Comparison of ENCODE assay signal across 8 mouse cellular contexts in genomic region chr2:113849141-113849540, GRCm38 (mm10). TPM values are rescaled to one million over a fixed set of nuclear protein-coding genes. Genes with fewer than 3 reads are reported as not detected.
DNase-seq lines count a peak whose midpoint lies in the region; ATAC-seq and TF ChIP-seq lines count a peak whose summit lies in the region.

No protein-coding gene starts in this region.

- TF ChIP-seq CTCF in heart, adult 2 months (IDR thresholded peaks at IDR 0.05), result no peak
- TF ChIP-seq CTCF in thymus, adult 2 months (IDR thresholded peaks at IDR 0.05; ENCODE audit: borderline replicate concordance, control insufficient read depth, extremely low read depth, insufficient read depth, low read length, poor library complexity), result no peak

- H3K9ac ChIP-seq in heart, adult 2 months (ENCODE audit: low read depth, low read length), result peak overlapping the region; percentile 68
- H3K9ac ChIP-seq in forebrain, embryonic 11.5 days (ENCODE audit: low read length), result peak overlapping the region; percentile 82
- peak overlapping the region; percentile 93 for H3K9ac ChIP-seq in liver, embryonic 15.5 days

- WGBS in heart, adult 2 months, result under 1% methylated on average over 3 of the region's 3 CpGs
- WGBS in forebrain, embryonic 11.5 days, result 1% methylated on average over 3 of the region's 3 CpGs
- WGBS in liver, embryonic 15.5 days (ENCODE audit: insufficient replicate concordance), result 5% methylated on average over 3 of the region's 3 CpGs
- WGBS in thymus, adult 2 months, result 7% methylated on average over 3 of the region's 3 CpGs

- no peak for TF ChIP-seq POLR2A in heart, adult 2 months (IDR thresholded peaks at IDR 0.05; ENCODE audit: insufficient read depth, low read depth, low read length)
- no peak for TF ChIP-seq POLR2A in thymus, adult 2 months (IDR thresholded peaks at IDR 0.05; ENCODE audit: control insufficient read depth, extremely low read depth, insufficient read depth, low read length, poor library complexity)

- H3K9me3 ChIP-seq in forebrain, embryonic 11.5 days (ENCODE audit: control insufficient read depth, low read length), result no peaks in the 10 kb centered on the region
- H3K9me3 ChIP-seq in liver, embryonic 15.5 days (replicated peaks), result no peaks in the 10 kb centered on the region

- H3K4me1 ChIP-seq in heart, adult 2 months (ENCODE audit: control insufficient read depth, insufficient read depth, low read length), result no peaks in the 10 kb centered on the region; the same call in 1 of the 2 replicates
- peaks cover 5% of the 10 kb centered on the region for H3K4me1 ChIP-seq in forebrain, embryonic 11.5 days (replicated peaks; ENCODE audit: control insufficient read depth, insufficient read depth, low read length)
- H3K4me1 ChIP-seq in liver, embryonic 15.5 days (replicated peaks), result peaks cover 23% of the 10 kb centered on the region
- H3K4me1 ChIP-seq in thymus, adult 2 months (replicated peaks; ENCODE audit: control insufficient read depth, insufficient read depth, low read length), result peaks cover 6% of the 10 kb centered on the region

- no peak for TF ChIP-seq EP300 in heart, adult 2 months (IDR thresholded peaks at IDR 0.05; ENCODE audit: insufficient read depth, low read depth, low read length)

- no peaks in the 10 kb centered on the region for H3K27me3 ChIP-seq in heart, adult 2 months (ENCODE audit: control insufficient read depth, insufficient read depth, low read length)
- H3K27me3 ChIP-seq in forebrain, embryonic 11.5 days (ENCODE audit: control insufficient read depth, insufficient read depth, low read length), result no peaks in the 10 kb centered on the region
- 0 out of 2 replicates have a peak, but pooled peaks cover 2% of the 10 kb centered on the region for H3K27me3 ChIP-seq in liver, embryonic 15.5 days
- no peaks in the 10 kb centered on the region for H3K27me3 ChIP-seq in thymus, adult 2 months (ENCODE audit: control insufficient read depth, insufficient read depth, low read length)

- H3K79me2 ChIP-seq in heart, adult 2 months (replicated peaks; ENCODE audit: control insufficient read depth, insufficient read depth, low read length), result no peaks in the 10 kb centered on the region

- ATAC-seq in CD4-positive, CD25-positive, alpha-beta regulatory T cell, adult 4 months, result peak; percentile 13
- peak; percentile 74 for ATAC-seq in forebrain, embryonic 11.5 days (replicated peaks; ENCODE audit: low FRiP score)
- no peak for ATAC-seq in liver, embryonic 15.5 days (ENCODE audit: insufficient read depth)

- peak overlapping the region; percentile 100 for H3K27ac ChIP-seq in heart, adult 2 months
- H3K27ac ChIP-seq in forebrain, embryonic 11.5 days (ENCODE audit: low read depth, low read length), result peak overlapping the region; percentile 53; the same call in 1 of the 2 replicates
- H3K27ac ChIP-seq in liver, embryonic 15.5 days (replicated peaks), result peak overlapping the region; percentile 96
- H3K27ac ChIP-seq in thymus, adult 2 months (ENCODE audit: control insufficient read depth, insufficient read depth, low read length), result no peak overlapping the region

- H3K36me3 ChIP-seq in heart, adult 2 months (ENCODE audit: control insufficient read depth, insufficient read depth, low read length), result no peaks in the 10 kb centered on the region
- H3K36me3 ChIP-seq in forebrain, embryonic 11.5 days (ENCODE audit: control insufficient read depth, insufficient read depth, low read length), result no peaks in the 10 kb centered on the region; the same call in 1 of the 2 replicates
- H3K36me3 ChIP-seq in liver, embryonic 15.5 days (replicated peaks), result peaks cover 23% of the 10 kb centered on the region
- peaks cover 7% of the 10 kb centered on the region; the same call in 1 of the 2 replicates for H3K36me3 ChIP-seq in thymus, adult 2 months (ENCODE audit: control insufficient read depth, insufficient read depth, low read length)

- DNase-seq in heart, adult 2 months, result no peak
- no peak for DNase-seq in heart, postnatal 36 days
- no peak for DNase-seq in forebrain, embryonic 11.5 days (ENCODE audit: low spot score)
- DNase-seq in thymus, adult 2 months, result no peak
- DNase-seq in layer of hippocampus, postnatal 36 days, result no peak
- no peak for DNase-seq in adipocyte (ENCODE audit: low spot score)

- intact Hi-C loops in heart, adult 2 months (cut with DNase I), result loop anchor here (5.0 kb wide), 1 partner anchor 803 kb away; the partner anchor contains the start of gene Dph6
- intact Hi-C loops in heart, postnatal 36 days (cut with DNase I), result no loop called here

- H3K4me2 ChIP-seq in forebrain, embryonic 11.5 days (ENCODE audit: low read depth, low read length, severe bottlenecking), result peak overlapping the region; percentile 75
- peak overlapping the region; percentile 78 for H3K4me2 ChIP-seq in liver, embryonic 15.5 days

- H3K4me3 ChIP-seq in heart, adult 2 months, result peak overlapping the region; percentile 74
- H3K4me3 ChIP-seq in forebrain, embryonic 11.5 days (ENCODE audit: low read depth, low read length), result peak overlapping the region; percentile 83
- H3K4me3 ChIP-seq in liver, embryonic 15.5 days (replicated peaks), result peak overlapping the region; percentile 98
- no peak overlapping the region for H3K4me3 ChIP-seq in thymus, adult 2 months (ENCODE audit: control insufficient read depth, insufficient read depth, low read length)

RNA-seq across cellular contexts. Expression of gene Arhgap11a, which starts 0.7 kb away (rescaled TPM):
- total RNA-seq in heart, adult 2 months (2021), result 1 to 10 TPM; 1.2 to 1.5 TPM
- 0.31 and 0.67 TPM in 2 replicates for polyA plus RNA-seq in heart, adult 2 months (2012; rRNA removed)
- 1 to 10 TPM; 2.0 to 2.5 TPM for total RNA-seq in heart, postnatal 36 days (2021)
- 1 to 10 TPM; 1.8 to 4.1 TPM for polyA plus RNA-seq in CD4-positive, CD25-positive, alpha-beta regulatory T cell, adult 4 months (2017; shearing (Covaris generic))
- 7.3 and 8.0 TPM in 2 replicates for polyA plus RNA-seq in forebrain, embryonic 11.5 days (2014; fragmentation: Nextera tagmentation; extraction: Ambion mirVana)
- 16.3 and 17.1 TPM in 2 replicates for polyA plus RNA-seq in liver, embryonic 15.5 days (2015; fragmentation: Nextera tagmentation; extraction: Ambion mirVana)
- polyA plus RNA-seq in thymus, adult 2 months (2012; rRNA removed), result 7.5 and 9.6 TPM in 2 replicates
- total RNA-seq in layer of hippocampus, postnatal 36 days (2021), result 1 to 10 TPM; 2.1 to 2.8 TPM

RNA-seq across cellular contexts. Expression of gene Scg5, which starts 20.2 kb away (rescaled TPM):
- under 1 TPM in 1 of 2 experiments, not detected in 1; 0.32 TPM for total RNA-seq in heart, adult 2 months (2021)
- 0.15 TPM in 1 of 2 replicates, not detected in the other for polyA plus RNA-seq in heart, adult 2 months (2012; rRNA removed)
- not detected for total RNA-seq in heart, postnatal 36 days (2021)
- 1 to 10 TPM; 8.6 to 9.2 TPM for polyA plus RNA-seq in CD4-positive, CD25-positive, alpha-beta regulatory T cell, adult 4 months (2017; shearing (Covaris generic))
- 36.0 and 37.3 TPM in 2 replicates for polyA plus RNA-seq in forebrain, embryonic 11.5 days (2014; fragmentation: Nextera tagmentation; extraction: Ambion mirVana)
- 0.09 and 0.14 TPM in 2 replicates for polyA plus RNA-seq in liver, embryonic 15.5 days (2015; fragmentation: Nextera tagmentation; extraction: Ambion mirVana)
- polyA plus RNA-seq in thymus, adult 2 months (2012; rRNA removed), result 2.3 TPM in 2 replicates
- 100 to 1,000 TPM; 356 to 425 TPM for total RNA-seq in layer of hippocampus, postnatal 36 days (2021)
